Mouse (Mus musculus) liver, embryonic 16.5 days (tissue): ENCODE results near the gene Tmem132b. TPM values are rescaled to one million over a fixed set of nuclear protein-coding genes. Genes with fewer than 3 reads are reported as not detected.

ENCODE experiments used
- ATAC-seq: fragments of 200-750 bp; cut with Nextera tagmentation; 2 replicates; pipeline ENCODE4 v1.8.0; 2017; ENCODE audit warnings: low read depth, mild to moderate bottlenecking, moderate number of reproducible peaks, moderate library complexity
- H3K27ac ChIP-seq: fragments of 300-500 bp; sonication (generic); 2 replicates; pipeline ENCODE4 v1.5.1; 2014; ENCODE audit warnings: mild to moderate bottlenecking, low read length
- H3K27me3 ChIP-seq: fragments of 300-500 bp; sonication (generic); 2 replicates; pipeline ENCODE4 v1.6.1; 2014; ENCODE audit warnings: low read depth, low read length, mixed read lengths; ENCODE audit not compliant: control insufficient read depth, insufficient read depth
- H3K36me3 ChIP-seq: fragments of 300-500 bp; sonication (generic); 2 replicates; pipeline ENCODE4 v1.6.1; 2014; ENCODE audit warnings: mild to moderate bottlenecking; ENCODE audit not compliant: control insufficient read depth, insufficient read depth
- H3K4me1 ChIP-seq: fragments of 300-500 bp; sonication (generic); 2 replicates; pipeline ENCODE4 v1.6.1; 2014; ENCODE audit warnings: low read depth, low read length, mixed read lengths; ENCODE audit not compliant: control insufficient read depth
- H3K4me2 ChIP-seq: fragments of 300-500 bp; sonication (generic); 2 replicates; pipeline ENCODE4 v1.6.1; 2014; ENCODE audit warnings: low read depth, low read length, mixed read lengths
- H3K4me3 ChIP-seq: fragments of 300-500 bp; sonication (generic); 2 replicates; pipeline ENCODE4 v1.5.1; 2014; ENCODE audit warnings: low read depth, mild to moderate bottlenecking, low read length
- H3K9ac ChIP-seq: fragments of 300-500 bp; sonication (generic); 2 replicates; pipeline ENCODE4 v1.6.1; 2014; ENCODE audit warnings: low read depth, low read length
- H3K9me3 ChIP-seq: fragments of 300-500 bp; sonication (generic); replicated peaks from 2 replicates; pipeline ENCODE4 v1.6.1; 2016; ENCODE audit warnings: low read length; ENCODE audit not compliant: control insufficient read depth
- WGBS: fragments of 180-500 bp; shearing (Covaris S2); extraction: QIAGEN DNeasy Blood & Tissue Kit; methylation state at CpG from one replicate; pipeline ENCODE4 v1.1.7; 2014; ENCODE audit not compliant: insufficient replicate concordance; 5-methylcytosine and 5-hydroxymethylcytosine counted together
- polyA plus RNA-seq: library from polyadenylated mRNA; unstranded; fragments of >200 nt; fragmentation: Nextera tagmentation; extraction: Ambion mirVana; gene quantifications from 2 replicates; pipeline ENCODE4 v1.2.1, GENCODE M21; 2015

Gene Tmem132b
- polyA plus RNA-seq, 1 experiment from 2014 or later, result not detected

DNA sequence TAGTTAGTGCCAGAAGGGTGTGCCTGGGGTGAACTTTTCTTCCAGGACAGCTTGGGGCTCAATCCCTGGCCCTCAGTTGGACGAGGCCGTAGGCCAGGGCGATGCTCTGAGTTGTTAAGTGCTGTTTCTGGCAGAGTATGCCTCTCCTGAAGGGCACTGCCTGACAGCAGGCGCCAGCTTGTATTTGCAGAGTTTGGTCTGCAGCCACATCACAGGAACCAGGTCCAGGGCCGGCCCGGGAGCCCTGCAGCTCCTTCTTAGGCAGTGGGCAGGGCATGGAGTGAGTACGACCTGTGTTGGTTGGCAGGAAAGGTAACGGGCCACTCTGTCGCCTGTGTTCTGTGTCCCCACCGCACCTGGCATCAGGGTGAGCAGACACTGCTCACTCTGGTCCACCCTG lies 40.5 kb upstream of the Tmem132b start:
- no peak for ATAC-seq
- Histone ChIP-seq H3K4me3 (no peak overlapping the region), H3K27ac (no peak overlapping the region), H3K4me2 (no peak overlapping the region), H3K4me1 (no peaks in the 10 kb centered on the region), H3K27me3 (no peaks in the 10 kb centered on the region), H3K36me3 (no peaks in the 10 kb centered on the region; the same call in 1 of the 2 replicates), H3K9ac (no peak overlapping the region), H3K9me3 (no peaks in the 10 kb centered on the region)
- 77% methylated on average over 10 of the region's 10 CpGs for WGBS

DNA sequence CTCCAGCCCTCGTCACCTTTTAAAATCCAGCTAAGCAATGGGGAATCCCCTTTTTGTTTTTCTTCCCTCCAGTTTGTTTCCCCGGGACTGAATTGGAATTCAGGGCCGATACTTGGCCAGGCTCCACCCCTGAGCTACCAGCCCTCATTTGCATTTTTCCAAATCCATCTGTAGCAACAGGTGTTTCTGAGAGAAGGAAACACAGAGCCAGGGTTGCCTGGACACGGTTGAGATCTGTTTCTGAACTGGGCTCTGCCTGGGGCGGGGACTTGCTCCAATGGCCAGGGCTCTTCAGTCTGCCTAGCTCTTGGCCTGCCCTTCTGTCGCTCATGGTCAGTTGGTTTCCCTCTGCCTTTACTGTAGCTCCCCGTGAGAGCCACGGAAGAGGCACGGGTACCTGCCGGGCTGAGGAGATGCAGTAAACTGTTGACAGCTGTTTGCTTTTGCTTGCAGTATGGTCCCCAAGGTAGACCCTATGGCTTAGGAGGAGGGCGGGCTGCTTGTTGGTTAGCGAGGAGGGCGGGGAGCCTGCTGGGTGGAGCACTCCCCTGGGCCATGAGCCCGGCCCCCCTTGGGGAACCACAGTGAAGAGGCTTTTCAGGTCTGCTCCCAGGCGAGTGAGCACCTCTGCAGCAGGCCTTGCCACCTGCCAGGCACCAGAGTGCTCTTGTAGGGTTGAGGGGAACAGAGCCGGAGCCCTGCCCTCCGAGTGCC lies 39.0 kb upstream of the Tmem132b start:
- H3K4me1 ChIP-seq, result no peaks in the 10 kb centered on the region
- no peak overlapping the region for H3K27ac ChIP-seq
- H3K4me3 ChIP-seq, result no peak overlapping the region
- 75% methylated on average over 17 of the region's 17 CpGs for WGBS
- H3K4me2 ChIP-seq, result no peak overlapping the region
- no peaks in the 10 kb centered on the region; the same call in 1 of the 2 replicates for H3K36me3 ChIP-seq
- H3K9me3 ChIP-seq, result no peaks in the 10 kb centered on the region
- ATAC-seq, result no peak
- H3K9ac ChIP-seq, result no peak overlapping the region
- H3K27me3 ChIP-seq, result no peaks in the 10 kb centered on the region

DNA sequence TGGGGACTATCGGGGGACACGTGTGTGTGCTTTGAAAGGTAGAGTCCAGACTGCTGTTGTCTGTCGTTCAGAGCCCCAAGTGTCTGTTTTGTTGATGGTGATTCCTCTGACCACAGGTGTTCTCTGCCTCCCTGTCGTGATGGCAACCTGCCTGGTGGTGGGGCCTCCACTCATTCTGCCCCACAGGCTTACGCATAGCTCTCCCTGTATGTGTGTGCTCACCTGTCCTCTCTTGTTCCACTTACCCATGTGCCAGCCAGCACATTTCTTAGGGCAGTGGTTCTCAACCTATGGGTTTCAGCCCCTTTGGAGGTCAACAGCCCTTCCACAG lies 38.5 kb upstream of the Tmem132b start:
- Histone ChIP-seq H3K9me3 (no peaks in the 10 kb centered on the region), H3K4me3 (no peak overlapping the region), H3K27me3 (no peaks in the 10 kb centered on the region), H3K4me2 (no peak overlapping the region), H3K36me3 (no peaks in the 10 kb centered on the region; the same call in 1 of the 2 replicates), H3K9ac (no peak overlapping the region), H3K27ac (no peak overlapping the region), H3K4me1 (no peaks in the 10 kb centered on the region)
- ATAC-seq, result no peak
- 78% methylated on average over 5 of the region's 5 CpGs for WGBS

GRCm38 (mm10) chr5:125495655-125496054 lies 35.9 kb upstream of the Tmem132b start:
- Histone ChIP-seq H3K27ac (no peak overlapping the region), H3K4me3 (no peak overlapping the region), H3K9ac (no peak overlapping the region), H3K4me1 (no peaks in the 10 kb centered on the region), H3K9me3 (no peaks in the 10 kb centered on the region), H3K4me2 (no peak overlapping the region), H3K36me3 (no peaks in the 10 kb centered on the region; the same call in 1 of the 2 replicates), H3K27me3 (no peaks in the 10 kb centered on the region)
- ATAC-seq, result no peak
- WGBS, result 79% methylated on average over 10 of the region's 10 CpGs

DNA sequence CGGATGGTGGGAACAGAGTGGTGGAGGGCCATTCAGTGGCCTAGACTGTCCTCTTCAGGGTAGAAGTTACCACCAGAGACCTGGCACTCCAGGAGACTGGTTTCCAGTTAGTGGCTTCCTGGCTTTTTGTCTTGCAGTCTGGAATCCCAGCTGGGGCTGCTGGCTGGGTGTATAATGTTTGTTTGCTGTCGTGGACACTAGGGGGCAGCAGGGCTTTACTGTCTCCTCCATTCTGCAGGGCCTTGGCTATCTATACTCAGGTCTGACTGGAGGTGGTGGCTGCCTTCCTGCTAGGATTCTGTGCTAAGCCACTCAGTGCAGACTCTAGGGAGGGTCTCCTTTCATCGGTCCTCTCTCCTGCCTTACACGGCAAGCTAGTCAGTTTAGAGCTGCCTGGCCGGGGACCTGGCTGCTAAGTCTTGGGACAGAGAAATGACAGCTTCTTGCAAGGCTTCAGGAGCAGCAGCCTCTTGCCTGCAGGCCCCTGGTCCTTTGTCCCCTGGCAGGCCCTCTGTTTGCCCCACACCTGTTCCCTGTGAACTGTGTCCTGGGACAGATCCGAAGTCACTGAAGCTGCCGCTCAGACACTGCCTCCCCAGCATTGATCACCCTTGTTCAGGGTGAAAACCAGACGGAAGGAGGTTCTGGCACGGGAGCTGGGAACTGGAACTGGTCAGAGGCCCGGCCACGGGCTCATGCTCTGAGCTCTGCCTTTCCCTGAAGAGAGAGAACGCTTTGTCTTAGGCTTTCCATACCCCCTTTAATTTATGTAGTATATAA lies 33.6 kb upstream of the Tmem132b start:
- Histone ChIP-seq H3K27me3 (no peaks in the 10 kb centered on the region), H3K9me3 (no peaks in the 10 kb centered on the region), H3K4me1 (no peaks in the 10 kb centered on the region), H3K4me3 (no peak overlapping the region), H3K36me3 (no peaks in the 10 kb centered on the region), H3K4me2 (no peak overlapping the region), H3K9ac (no peak overlapping the region), H3K27ac (no peak overlapping the region)
- no peak for ATAC-seq
- WGBS, result 60% methylated on average over 12 of the region's 12 CpGs

DNA sequence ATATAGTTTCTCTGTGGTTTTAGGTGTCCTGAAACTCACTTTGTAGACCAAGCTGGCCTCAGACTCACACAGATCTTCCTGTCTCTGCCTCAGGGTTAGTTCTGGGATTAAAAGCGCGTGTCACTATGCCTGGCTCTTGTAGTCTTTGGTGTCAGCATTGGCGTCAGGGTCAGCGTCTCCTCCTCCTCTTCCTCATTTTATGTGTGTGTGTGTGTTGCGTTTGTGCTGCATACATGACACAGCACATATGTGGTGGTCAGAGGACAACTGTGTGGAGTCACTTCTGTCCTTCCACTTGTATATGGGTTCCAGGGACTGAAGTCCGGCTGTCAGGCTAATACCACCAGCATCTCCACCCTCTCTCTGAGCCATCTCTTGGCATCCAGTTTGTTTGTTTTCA lies 30.1 kb upstream of the Tmem132b start:
- no peaks in the 10 kb centered on the region for H3K27me3 ChIP-seq
- H3K4me2 ChIP-seq, result no peak overlapping the region
- no peak overlapping the region for H3K9ac ChIP-seq
- 61% methylated on average over 6 of the region's 6 CpGs for WGBS
- H3K36me3 ChIP-seq, result peaks cover under 1% of the 10 kb centered on the region; the same call in 1 of the 2 replicates
- no peak for ATAC-seq
- no peak overlapping the region for H3K4me3 ChIP-seq
- H3K9me3 ChIP-seq, result no peaks in the 10 kb centered on the region
- no peaks in the 10 kb centered on the region for H3K4me1 ChIP-seq
- H3K27ac ChIP-seq, result no peak overlapping the region

- 50% methylated on average over 3 of the region's 3 CpGs for WGBS
- no peak overlapping the region for H3K4me3 ChIP-seq
- ATAC-seq, result no peak
- H3K4me1 ChIP-seq, result no peaks in the 10 kb centered on the region
- no peak overlapping the region for H3K27ac ChIP-seq
- H3K36me3 ChIP-seq, result peaks cover 4% of the 10 kb centered on the region; the same call in 1 of the 2 replicates
- no peak overlapping the region for H3K9ac ChIP-seq
- no peaks in the 10 kb centered on the region for H3K9me3 ChIP-seq
- no peak overlapping the region for H3K4me2 ChIP-seq
- H3K27me3 ChIP-seq, result no peaks in the 10 kb centered on the region
These were observed 29.4 kb upstream of the Tmem132b start for GRCm38 (mm10) chr5:125502186-125502585.

DNA sequence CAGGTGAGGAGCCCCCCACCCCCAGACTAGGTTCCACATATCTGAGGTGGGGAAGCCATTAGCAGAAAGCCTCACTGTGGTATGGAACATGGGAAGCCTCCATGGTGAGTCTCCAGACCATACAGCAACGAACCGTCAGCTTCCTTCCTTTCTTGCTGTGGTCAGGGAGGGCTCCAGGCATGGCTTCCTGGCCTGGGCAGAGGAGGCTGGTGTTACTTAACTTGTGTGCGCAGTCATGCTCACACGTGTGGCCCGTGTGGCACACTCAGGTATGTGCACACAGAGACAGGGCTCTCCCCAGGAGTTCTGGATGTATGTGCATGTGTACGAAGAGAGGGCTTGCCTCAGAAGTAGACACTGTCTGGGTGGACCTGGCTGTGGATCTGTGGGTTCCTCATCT lies 27.9 kb upstream of the Tmem132b start:
- WGBS, result 36% methylated on average over 6 of the region's 6 CpGs
- no peak overlapping the region for H3K4me3 ChIP-seq
- peak; percentile 14; the same call in 1 of the 2 replicates for ATAC-seq

GRCm38 (mm10) chr5:125504692-125505091 lies 26.9 kb upstream of the Tmem132b start:
- ATAC-seq, result no peak
- Histone ChIP-seq H3K27me3 (no peaks in the 10 kb centered on the region), H3K36me3 (peaks cover 4% of the 10 kb centered on the region; the same call in 1 of the 2 replicates), H3K4me1 (no peaks in the 10 kb centered on the region), H3K27ac (no peak overlapping the region), H3K4me2 (no peak overlapping the region), H3K9me3 (no peaks in the 10 kb centered on the region), H3K9ac (no peak overlapping the region), H3K4me3 (no peak overlapping the region)
- 70% methylated on average over 11 of the region's 11 CpGs for WGBS

More for the DNA sequence above, 27.9 kb upstream of the Tmem132b start:
- Histone ChIP-seq H3K4me1 (no peaks in the 10 kb centered on the region), H3K27ac (no peak overlapping the region), H3K27me3 (no peaks in the 10 kb centered on the region), H3K9ac (no peak overlapping the region), H3K9me3 (no peaks in the 10 kb centered on the region), H3K4me2 (no peak overlapping the region), H3K36me3 (peaks cover 4% of the 10 kb centered on the region; the same call in 1 of the 2 replicates)
